Mouse (Mus musculus): ENCODE results near the gene Spef1. TPM values are rescaled to one million over a fixed set of nuclear protein-coding genes. Genes with fewer than 3 reads are reported as not detected.
"Not testable (repeated sequence)": the region's sequence is repeated elsewhere in the genome, so short reads cannot be mapped to it uniquely, and the experiment has no call there.

Spef1 gene
- 10 to 100 TPM in 1 of 26 experiments, 1 to 10 TPM in 25; 1.3 to 10.1 (median 4.6) TPM for total RNA-seq (2018; cell fraction: chromatin; rRNA removed)
- 1 to 10 TPM in 24 of 26 experiments, under 1 TPM in 2; 0.84 to 3.6 (median 1.5) TPM for total RNA-seq (2018; cell fraction: cytosol; rRNA removed)
- 10 to 100 TPM in 1 of 26 experiments, 1 to 10 TPM in 25; 1.6 to 10.7 (median 4.0) TPM for total RNA-seq (2018; cell fraction: nucleus; rRNA removed)
- polyA plus RNA-seq (2018): 0.98 to 3.7 TPM (median 2.0 TPM) in 3 replicates

DNA sequence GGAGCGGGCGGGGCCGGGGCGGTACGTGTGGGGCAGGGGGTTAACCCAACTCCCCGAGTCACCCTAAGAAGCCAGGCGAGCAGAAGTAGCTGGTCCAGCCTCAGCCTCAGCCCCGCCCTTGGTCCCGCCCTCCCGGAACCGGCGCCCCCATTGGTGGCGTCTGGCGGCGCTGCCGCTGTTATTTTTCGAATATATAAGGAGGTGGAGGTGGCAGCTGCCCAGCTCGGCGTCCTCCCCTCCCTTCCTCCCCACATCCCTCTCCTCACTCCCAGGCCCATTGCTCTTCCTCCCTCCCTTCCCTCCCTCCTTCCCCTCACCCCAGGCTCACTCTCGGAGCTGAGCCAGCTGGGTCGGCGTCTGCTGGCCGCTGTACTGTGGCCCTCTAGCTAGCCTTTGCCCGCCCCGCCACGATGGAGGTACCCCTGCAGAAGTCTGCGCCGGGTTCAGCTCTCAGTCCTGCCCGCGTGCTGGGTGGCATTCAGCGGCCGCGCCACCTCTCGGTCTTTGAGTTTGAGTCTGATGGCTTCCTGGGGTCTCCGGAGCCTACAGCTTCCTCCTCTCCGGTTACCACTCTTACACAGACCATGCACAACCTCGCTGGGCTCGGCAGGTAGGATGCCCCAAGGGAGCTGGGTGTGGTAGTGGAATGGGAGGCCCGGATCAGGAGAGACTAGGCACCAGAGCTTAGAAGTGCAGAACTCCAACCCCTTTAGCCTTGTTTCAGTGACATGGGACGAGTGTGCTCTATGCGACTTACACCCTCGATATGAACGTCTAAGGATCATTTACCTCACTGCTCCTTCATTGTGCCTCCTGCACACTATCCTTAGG lies at the start of gene Spef1, which contains the start of gene Cdc25b:
Spef1 (minus strand) TSS at position 512 of the 831 bp plus-strand sequence.
Cdc25b (plus strand) TSS at position 179 of the 831 bp plus-strand sequence.
- peaks cover 23% of the 10 kb centered on the region for H3K79me2 ChIP-seq (ENCODE audit: inconsistent target)
- H3K27ac ChIP-seq: peak within 1 kb of the TSS; percentile 68
- H3K36me3 ChIP-seq (ENCODE audit: inconsistent target): no peaks in the 10 kb centered on the region
- peak within 1 kb of the TSS; percentile 70 for H3K4me3 ChIP-seq (ENCODE audit: inconsistent target)
- 2% methylated on average over 40 of the region's 43 CpGs for WGBS (ENCODE audit: missing documents)

DNA sequence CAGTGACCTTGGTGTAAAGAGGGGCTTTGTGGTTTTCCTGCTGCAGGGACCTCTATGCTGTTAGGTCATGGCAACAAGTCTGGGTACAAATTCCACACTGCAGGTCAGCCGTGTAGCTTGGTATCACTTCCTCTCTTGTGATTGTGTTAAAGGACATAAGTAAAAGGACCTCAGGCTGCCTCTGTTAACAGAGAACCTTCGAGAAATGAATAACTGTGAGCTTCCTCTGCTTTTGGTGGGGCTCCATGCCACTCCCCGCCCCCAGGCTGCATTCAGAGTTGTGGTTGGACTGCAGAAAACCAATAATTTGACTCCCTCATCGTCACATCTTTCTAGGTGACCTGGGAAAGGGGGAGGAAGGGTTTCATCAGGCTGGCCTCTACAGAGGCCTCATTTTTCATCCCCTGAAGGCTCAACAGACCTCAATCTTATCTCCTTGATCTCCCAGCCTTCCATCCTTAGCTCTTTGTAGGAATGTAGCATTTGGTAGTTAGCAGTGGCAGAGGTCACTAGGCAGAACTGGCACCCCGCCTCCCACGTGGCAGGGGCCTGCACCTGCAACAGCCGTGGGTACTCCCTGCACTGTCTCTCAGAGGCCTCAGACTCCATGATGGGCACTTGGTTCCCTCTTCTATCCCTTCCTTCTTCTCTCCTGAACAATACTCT lies 48.0 kb upstream of the Spef1 start:
- Histone ChIP-seq H3K27ac (peak overlapping the region; percentile 72), H3K36me3 (ENCODE audit: inconsistent target) (peaks cover 2% of the 10 kb centered on the region), H3K79me2 (ENCODE audit: inconsistent target) (peaks cover 31% of the 10 kb centered on the region), H3K4me3 (ENCODE audit: inconsistent target) (peak overlapping the region; percentile 66)
- WGBS (ENCODE audit: missing documents): 19% methylated on average over 5 of the region's 7 CpGs

- H3K79me2 ChIP-seq (ENCODE audit: inconsistent target): peaks cover 31% of the 10 kb centered on the region
- peak overlapping the region; percentile 66 for H3K4me3 ChIP-seq (ENCODE audit: inconsistent target)
- WGBS (ENCODE audit: missing documents): 10% methylated on average over 16 of the region's 28 CpGs
- peak overlapping the region; percentile 72 for H3K27ac ChIP-seq
- H3K36me3 ChIP-seq (ENCODE audit: inconsistent target): no peaks in the 10 kb centered on the region; the same call in 1 of the 2 replicates
Measured at GRCm38 (mm10) chr2:131234127-131234650, 47.1 kb upstream of the Spef1 start.

DNA sequence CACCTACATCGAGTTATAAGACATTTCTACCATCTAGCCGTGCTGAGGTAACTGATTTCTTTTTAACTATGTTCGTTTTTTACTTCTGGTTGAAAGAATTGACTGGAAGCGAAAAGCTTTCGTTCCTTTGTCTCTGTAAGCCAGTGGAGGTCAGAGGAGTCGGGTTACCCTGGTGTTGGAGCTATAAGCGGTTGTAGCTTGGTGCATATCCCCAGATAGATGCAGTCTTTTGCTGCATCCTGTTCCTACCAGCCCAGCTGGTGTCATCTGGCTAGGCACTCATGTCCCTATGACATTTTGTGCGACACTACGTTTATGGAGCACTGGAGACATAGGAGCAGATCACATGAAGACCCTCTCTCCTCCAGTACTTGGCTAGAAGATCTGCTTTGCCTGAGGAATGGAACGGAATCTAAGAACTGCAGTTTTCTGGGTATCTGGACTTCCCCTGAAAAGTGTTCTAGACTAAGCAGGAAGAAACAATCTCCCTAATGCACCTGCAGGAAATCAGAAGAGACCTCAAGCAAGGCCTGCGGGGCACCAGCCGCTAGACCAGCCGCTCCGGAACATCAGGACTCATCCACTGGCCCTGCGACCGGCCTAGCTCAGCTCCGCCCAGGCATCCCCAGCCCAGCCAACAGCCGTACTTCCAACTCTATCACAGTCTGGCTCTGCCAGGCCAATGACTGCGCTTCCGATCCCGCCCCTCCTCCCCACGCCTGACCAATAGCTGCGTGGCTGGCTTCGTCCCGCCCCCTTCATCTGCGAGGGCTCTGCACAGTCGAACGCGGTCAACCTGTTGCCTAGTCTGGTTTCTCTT lies 46.4 kb upstream of the Spef1 start, which contains the start of gene Mavs:
Mavs (plus strand) TSS at position 757 of the 820 bp plus-strand sequence.
- no peaks in the 10 kb centered on the region; the same call in 1 of the 2 replicates for H3K36me3 ChIP-seq (ENCODE audit: inconsistent target)
- peaks cover 31% of the 10 kb centered on the region for H3K79me2 ChIP-seq (ENCODE audit: inconsistent target)
- peak within 1 kb of the TSS; percentile 66 for H3K4me3 ChIP-seq (ENCODE audit: inconsistent target)
- peak within 1 kb of the TSS; percentile 72 for H3K27ac ChIP-seq
- 24% methylated on average over 27 of the region's 29 CpGs for WGBS (ENCODE audit: missing documents)

GRCm38 (mm10) chr2:131232558-131232957 lies 45.5 kb upstream of the Spef1 start:
- Histone ChIP-seq H3K36me3 (ENCODE audit: inconsistent target) (no peaks in the 10 kb centered on the region), H3K79me2 (ENCODE audit: inconsistent target) (peaks cover 31% of the 10 kb centered on the region), H3K27ac (no peak overlapping the region), H3K4me3 (ENCODE audit: inconsistent target) (no peak overlapping the region)
- WGBS (ENCODE audit: missing documents): 84% methylated on average over 2 of the region's 2 CpGs

DNA sequence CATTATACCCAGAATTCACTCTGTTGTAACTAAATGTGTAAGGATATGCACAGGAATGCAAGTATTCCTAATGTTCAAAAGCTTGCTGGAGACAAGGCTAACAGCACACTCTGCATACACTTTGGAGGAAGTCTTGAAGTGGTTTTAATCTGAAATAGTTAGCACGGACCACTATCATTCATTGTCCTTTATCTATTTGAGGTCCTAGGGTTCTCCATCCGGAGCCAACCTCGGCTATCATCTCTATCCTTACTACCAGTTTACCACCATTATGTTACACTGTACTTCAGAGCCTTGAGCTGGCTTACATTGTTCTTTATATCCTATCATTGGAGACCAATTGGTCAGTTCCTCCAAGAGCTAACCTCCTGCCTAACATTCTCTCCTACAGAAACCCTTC lies 40.2 kb upstream of the Spef1 start:
- Histone ChIP-seq H3K27ac (no peak overlapping the region), H3K79me2 (ENCODE audit: inconsistent target) (no peaks in the 10 kb centered on the region), H3K4me3 (ENCODE audit: inconsistent target) (no peak overlapping the region), H3K36me3 (ENCODE audit: inconsistent target) (no peaks in the 10 kb centered on the region)
- WGBS (ENCODE audit: missing documents): 94% methylated on average over 3 of the region's 3 CpGs

- H3K4me3 ChIP-seq (ENCODE audit: inconsistent target); H3K79me2 ChIP-seq (ENCODE audit: inconsistent target); H3K27ac ChIP-seq; H3K36me3 ChIP-seq (ENCODE audit: inconsistent target): not testable (repeated sequence)
- WGBS (ENCODE audit: missing documents): 58% methylated on average over 2 of the region's 2 CpGs
Measured at GRCm38 (mm10) chr2:131226669-131227068, 39.6 kb upstream of the Spef1 start.

DNA sequence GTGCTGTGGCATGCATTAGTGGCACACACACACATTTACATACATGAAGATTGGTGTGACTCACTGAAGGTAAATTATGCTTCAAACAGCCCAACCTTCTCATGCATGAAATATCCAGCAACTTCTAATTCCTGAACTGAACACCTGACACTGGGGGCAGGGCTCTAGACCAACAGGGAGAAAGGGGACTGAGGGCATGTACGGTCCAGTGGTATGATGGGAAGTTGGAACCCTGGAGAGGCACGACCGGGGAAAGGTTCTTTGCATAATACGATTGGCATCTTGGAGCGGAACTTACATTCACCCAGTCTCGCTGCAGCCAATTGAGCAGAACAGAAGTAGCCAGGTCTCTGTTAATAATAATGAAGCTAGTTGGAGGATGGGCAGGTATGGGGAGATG lies 38.1 kb upstream of the Spef1 start:
- 89% methylated on average over 5 of the region's 6 CpGs for WGBS (ENCODE audit: missing documents)
- Histone ChIP-seq H3K36me3 (ENCODE audit: inconsistent target) (no peaks in the 10 kb centered on the region), H3K79me2 (ENCODE audit: inconsistent target) (no peaks in the 10 kb centered on the region), H3K4me3 (ENCODE audit: inconsistent target) (no peak overlapping the region), H3K27ac (no peak overlapping the region)

DNA sequence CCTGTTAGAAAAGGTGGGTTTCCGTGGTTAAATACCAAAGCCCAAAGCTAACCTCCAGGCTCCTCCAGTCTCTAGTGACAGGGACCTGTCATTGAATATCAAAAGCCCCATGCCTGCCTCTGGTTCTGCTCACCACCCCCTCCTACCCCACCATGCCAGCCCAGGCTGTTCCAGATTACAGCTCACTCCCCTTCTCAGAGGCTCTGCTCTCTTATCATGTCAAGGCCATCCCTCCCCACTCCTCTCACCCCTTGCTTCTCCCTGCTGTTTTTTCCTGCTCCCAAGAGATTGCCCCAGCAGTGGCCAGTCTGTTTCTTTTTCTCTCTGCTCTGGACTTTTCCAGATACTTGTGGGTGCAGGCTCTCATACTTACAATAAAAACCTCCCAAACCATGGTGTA lies 36.5 kb upstream of the Spef1 start:
- 90% methylated on average over 1 of the region's 1 CpGs for WGBS (ENCODE audit: missing documents)
- Histone ChIP-seq H3K36me3 (ENCODE audit: inconsistent target) (no peaks in the 10 kb centered on the region), H3K4me3 (ENCODE audit: inconsistent target) (no peak overlapping the region), H3K27ac (no peak overlapping the region), H3K79me2 (ENCODE audit: inconsistent target) (no peaks in the 10 kb centered on the region)

DNA sequence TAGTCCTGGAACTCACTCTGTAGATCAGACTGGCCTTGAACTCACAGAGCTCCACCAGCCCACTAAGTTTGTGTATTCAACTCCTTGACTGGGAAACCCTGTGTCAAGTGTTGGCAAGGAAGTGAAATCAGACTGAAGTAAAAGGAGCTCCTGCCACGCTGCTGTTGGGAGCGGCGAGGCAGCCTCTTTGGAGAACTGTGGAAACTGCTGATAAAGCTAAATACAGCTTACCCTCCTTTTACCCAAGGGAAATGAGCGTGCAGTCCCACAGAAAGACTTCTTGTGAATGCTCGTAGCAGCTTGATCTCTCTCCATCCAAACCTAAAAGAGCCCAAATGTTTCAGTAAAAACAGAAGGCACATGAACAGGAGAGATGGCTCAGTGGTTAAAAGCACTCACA lies 35.5 kb upstream of the Spef1 start:
- WGBS (ENCODE audit: missing documents): 11% methylated on average over 5 of the region's 5 CpGs
- Histone ChIP-seq H3K79me2 (ENCODE audit: inconsistent target) (no peaks in the 10 kb centered on the region), H3K4me3 (ENCODE audit: inconsistent target) (no peak overlapping the region), H3K27ac (no peak overlapping the region), H3K36me3 (ENCODE audit: inconsistent target) (no peaks in the 10 kb centered on the region)

GRCm38 (mm10) chr2:131221853-131222515 lies 34.9 kb upstream of the Spef1 start:
- Histone ChIP-seq H3K4me3 (ENCODE audit: inconsistent target) (no peak overlapping the region), H3K36me3 (ENCODE audit: inconsistent target) (no peaks in the 10 kb centered on the region), H3K27ac (no peak overlapping the region), H3K79me2 (ENCODE audit: inconsistent target) (no peaks in the 10 kb centered on the region)
- WGBS (ENCODE audit: missing documents): 92% methylated on average over 3 of the region's 3 CpGs

DNA sequence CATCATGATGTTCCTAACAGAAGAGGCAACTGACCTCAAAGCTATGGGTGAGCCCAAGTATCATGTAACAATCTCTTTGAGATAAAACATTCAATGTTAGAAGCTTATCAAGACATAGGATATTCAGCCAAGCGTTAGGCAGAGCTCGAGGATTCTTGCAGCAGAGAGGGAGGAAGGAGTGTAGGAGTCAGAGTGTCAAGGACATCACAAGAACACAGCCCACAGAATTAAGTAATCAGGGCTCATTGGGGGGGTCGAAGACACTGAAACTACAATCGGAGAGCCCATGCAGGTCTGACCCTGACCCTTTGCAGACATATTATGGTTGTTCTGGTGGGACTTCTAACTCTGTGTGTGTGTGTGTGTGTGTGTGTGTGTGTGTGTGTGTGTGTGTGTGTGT lies 32.9 kb upstream of the Spef1 start:
- H3K36me3 ChIP-seq (ENCODE audit: inconsistent target): no peaks in the 10 kb centered on the region
- H3K4me3 ChIP-seq (ENCODE audit: inconsistent target): no peak overlapping the region
- no peak overlapping the region for H3K27ac ChIP-seq
- no peaks in the 10 kb centered on the region for H3K79me2 ChIP-seq (ENCODE audit: inconsistent target)
- 65% methylated on average over 4 of the region's 4 CpGs for WGBS (ENCODE audit: missing documents)

Measured in macrophage (primary cell).